Mouse (Mus musculus) spleen, adult 2 months (tissue): ENCODE measurements at regions not wholly inside any gene's neighbourhood (a gene's known extent, or its start where the extent isn't known, plus 50 kb on each side); places are given as distances from the start of the nearest gene placed in this dataset.

ENCODE experiments used
- DNase-seq, 2 experiments: peaks; one replicate each; pipeline versions ENCODE4 v3.0.0 to v3.0.0-alpha.2; 2012 to 2021; ENCODE audit warnings: low spot score in 2 of 2, low read depth in 1 of 2
- H3K27ac ChIP-seq: fragments of 200-500 bp; 2 replicates; pipeline ENCODE4 v1.5.1; 2012; ENCODE audit warnings: low read length, inconsistent platforms; ENCODE audit not compliant: insufficient read depth
- H3K27me3 ChIP-seq: fragments of 200-500 bp; 2 replicates; pipeline ENCODE4 v1.6.1; 2012; ENCODE audit warnings: mild to moderate bottlenecking, moderate library complexity, low read length, inconsistent platforms; ENCODE audit not compliant: control insufficient read depth, insufficient read depth
- H3K36me3 ChIP-seq: fragments of 200-500 bp; 2 replicates; pipeline ENCODE4 v1.6.1; 2012; ENCODE audit warnings: mild to moderate bottlenecking, low read length, inconsistent platforms; ENCODE audit not compliant: control insufficient read depth, insufficient read depth
- H3K4me1 ChIP-seq: fragments of 200-500 bp; 2 replicates; pipeline ENCODE4 v1.6.1; 2011; ENCODE audit warnings: inconsistent platforms; ENCODE audit not compliant: control insufficient read depth, insufficient read depth, insufficient read length
- H3K4me3 ChIP-seq: fragments of 200-500 bp; 2 replicates; pipeline ENCODE4 v1.5.1; 2011; ENCODE audit warnings: mild to moderate bottlenecking, inconsistent platforms; ENCODE audit not compliant: insufficient read depth, insufficient read length; ENCODE audit errors: extremely low read depth
- CTCF ChIP-seq: fragments of 200-500 bp; IDR thresholded peaks from 2 replicates; pipeline ENCODE4 v1.5.1; 2011; ENCODE audit warnings: mild to moderate bottlenecking, inconsistent platforms; ENCODE audit not compliant: insufficient read depth, insufficient read length, insufficient replicate concordance; ENCODE audit errors: extremely low read depth
- POLR2A ChIP-seq: fragments of 200-500 bp; IDR thresholded peaks from 2 replicates; pipeline ENCODE4 v1.6.1; 2011; ENCODE audit warnings: low read depth, low read length, inconsistent platforms
- WGBS: fragments of 180-500 bp; shearing (Covaris S2); methylation state at CpG from one replicate; pipeline ENCODE4 v1.1.7; 2018; 5-methylcytosine and 5-hydroxymethylcytosine counted together

DNA sequence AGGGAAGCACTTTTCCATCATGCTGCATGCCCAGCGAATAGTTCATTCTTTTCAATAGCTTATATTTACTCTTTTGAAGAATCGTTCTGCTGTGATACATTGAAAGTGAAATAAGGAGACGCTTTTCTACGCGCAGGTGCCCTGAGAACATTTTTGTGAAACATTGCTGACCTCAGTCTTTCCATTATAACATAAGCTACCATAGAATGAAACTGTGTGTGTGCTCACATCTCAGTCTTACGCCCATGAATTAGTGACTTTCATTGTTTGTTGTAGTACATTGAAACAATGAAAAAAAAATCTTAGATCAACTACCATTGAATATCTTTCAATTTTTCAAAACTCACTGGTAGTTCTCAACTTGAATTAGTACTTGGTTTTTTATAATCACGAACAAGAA lies 219.2 kb downstream of the Pten start:
- H3K4me1 ChIP-seq = no peaks in the 10 kb centered on the region
- WGBS = 93% methylated on average over 7 of the region's 7 CpGs
- no peaks in the 10 kb centered on the region for H3K27me3 ChIP-seq
- no peaks in the 10 kb centered on the region for H3K36me3 ChIP-seq
- no peak overlapping the region for H3K4me3 ChIP-seq
- DNase-seq = no peak
- TF ChIP-seq POLR2A (no peak), CTCF (no peak)
- no peak overlapping the region for H3K27ac ChIP-seq

GRCm38 (mm10) chr19:32978037-32978745 lies 220.9 kb downstream of the Pten start:
- no peaks in the 10 kb centered on the region for H3K36me3 ChIP-seq
- H3K4me1 ChIP-seq = no peaks in the 10 kb centered on the region
- no peak overlapping the region for H3K4me3 ChIP-seq
- 67% methylated on average over 7 of the region's 7 CpGs for WGBS
- H3K27ac ChIP-seq = no peak overlapping the region
- TF ChIP-seq CTCF = no peak
- no peak for TF ChIP-seq POLR2A
- no peaks in the 10 kb centered on the region for H3K27me3 ChIP-seq
- DNase-seq = no peak

- DNase-seq = no peak
- Histone ChIP-seq H3K27ac (no peak overlapping the region), H3K4me1 (0 out of 2 replicates have a peak, but pooled peaks cover 3% of the 10 kb centered on the region), H3K36me3 (no peaks in the 10 kb centered on the region), H3K27me3 (no peaks in the 10 kb centered on the region), H3K4me3 (no peak overlapping the region)
- WGBS = 91% methylated on average over 5 of the region's 5 CpGs
- TF ChIP-seq CTCF = no peak
- no peak for TF ChIP-seq POLR2A
Observed at GRCm38 (mm10) chr19:32980142-32980541, 222.8 kb downstream of the Pten start.

GRCm38 (mm10) chr19:32988713-32989112 lies 231.4 kb downstream of the Pten start:
- no peak overlapping the region for H3K27ac ChIP-seq
- no peak overlapping the region for H3K4me3 ChIP-seq
- DNase-seq = no peak
- WGBS = 78% methylated on average over 5 of the region's 5 CpGs
- H3K27me3 ChIP-seq = no peaks in the 10 kb centered on the region
- no peaks in the 10 kb centered on the region for H3K36me3 ChIP-seq
- TF ChIP-seq CTCF (no peak), POLR2A (no peak)
- H3K4me1 ChIP-seq = peaks cover 5% of the 10 kb centered on the region

DNA sequence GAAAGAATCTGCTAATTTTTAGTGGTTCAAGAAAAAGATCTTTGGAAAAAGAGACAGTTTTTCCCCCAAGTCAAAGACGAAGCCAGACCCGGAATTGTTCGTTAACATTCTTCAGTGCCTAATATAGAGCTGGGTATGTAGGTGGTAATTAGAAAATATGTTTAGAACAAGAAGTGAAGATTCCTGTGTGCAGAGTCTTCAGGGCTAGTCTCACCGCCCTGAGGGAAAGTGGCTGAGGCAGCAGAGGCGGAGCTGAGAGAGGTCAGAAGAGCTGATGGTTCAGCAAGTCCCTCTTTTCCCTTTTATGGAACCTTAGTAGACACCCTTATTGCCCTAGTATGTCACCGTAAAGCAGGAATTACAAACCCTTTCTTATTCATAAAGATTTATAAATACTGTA lies 232.0 kb downstream of the Pten start:
- no peaks in the 10 kb centered on the region for H3K27me3 ChIP-seq
- no peaks in the 10 kb centered on the region for H3K36me3 ChIP-seq
- WGBS = 89% methylated on average over 6 of the region's 6 CpGs
- DNase-seq = no peak
- no peak for TF ChIP-seq POLR2A
- TF ChIP-seq CTCF = no peak
- peaks cover 5% of the 10 kb centered on the region for H3K4me1 ChIP-seq
- H3K27ac ChIP-seq = no peak overlapping the region
- H3K4me3 ChIP-seq = no peak overlapping the region

DNA sequence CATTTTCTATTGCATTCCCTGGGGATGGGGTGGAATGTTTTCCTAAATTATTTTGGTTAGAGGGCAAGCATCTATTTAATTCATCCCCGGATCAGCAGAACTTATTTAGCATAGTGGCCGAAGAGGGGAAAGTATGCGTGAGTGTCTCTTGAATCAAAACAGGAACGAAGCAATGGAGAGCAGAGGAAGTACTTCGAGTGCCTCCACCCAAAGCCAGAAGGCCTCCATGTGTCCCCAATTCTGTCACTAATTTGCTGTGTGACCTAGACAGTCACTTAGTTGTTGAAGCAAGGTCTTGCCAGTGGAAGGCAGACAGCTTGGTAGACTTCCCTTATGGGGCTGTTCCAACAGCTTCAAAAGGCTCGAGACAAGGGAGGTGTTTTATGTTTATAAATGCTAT lies 233.3 kb downstream of the Pten start:
- WGBS = 27% methylated on average over 6 of the region's 6 CpGs
- peak; percentile 14 to 28 for DNase-seq

GRCm38 (mm10) chr19:32998576-32999170 lies 241.4 kb downstream of the Pten start:
- Histone ChIP-seq H3K27ac (no peak overlapping the region), H3K4me1 (no peaks in the 10 kb centered on the region; the same call in 1 of the 2 replicates), H3K4me3 (no peak overlapping the region), H3K36me3 (no peaks in the 10 kb centered on the region), H3K27me3 (no peaks in the 10 kb centered on the region)
- TF ChIP-seq CTCF (no peak), POLR2A (no peak)
- DNase-seq = peak in 1 of 2 experiments; percentile 32
- WGBS = 42% methylated on average over 3 of the region's 3 CpGs

More for the DNA sequence above, 233.3 kb downstream of the Pten start:
- H3K4me1 ChIP-seq = peaks cover 2% of the 10 kb centered on the region
- no peak overlapping the region for H3K27ac ChIP-seq
- no peak overlapping the region for H3K4me3 ChIP-seq
- TF ChIP-seq CTCF (no peak), POLR2A (no peak)
- H3K27me3 ChIP-seq = no peaks in the 10 kb centered on the region
- H3K36me3 ChIP-seq = no peaks in the 10 kb centered on the region
